Mouse (Mus musculus): ENCODE measurements at regions not wholly inside any gene's neighbourhood (a gene's known extent, or its start where the extent isn't known, plus 50 kb on each side); places are given as distances from the start of the nearest gene placed in this dataset.

DNA sequence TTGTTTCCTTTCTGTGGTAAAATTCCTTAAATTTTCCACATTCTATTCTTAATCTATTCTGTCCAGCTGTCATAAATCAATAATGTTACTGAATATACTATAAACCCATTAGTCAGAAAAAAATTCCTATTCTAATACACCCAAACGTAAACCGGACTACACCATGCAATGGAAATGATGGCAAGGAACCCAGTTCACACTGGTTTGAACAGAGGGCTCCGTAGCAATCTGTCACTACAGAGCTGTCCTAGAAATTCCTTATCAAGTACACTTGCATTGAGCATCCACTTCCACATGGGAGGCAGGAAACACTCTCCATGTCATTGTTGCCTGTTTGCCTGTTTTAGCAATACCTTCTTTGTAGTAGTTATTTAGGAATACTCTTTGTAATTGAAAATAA lies 356.2 kb upstream of the Rgma start:
- Histone ChIP-seq H3K27me3 (ENCODE audit: control insufficient read depth, insufficient read depth, low read length) (no peaks in the 10 kb centered on the region), H3K27ac (replicated peaks) (no peak overlapping the region), H3K9ac (ENCODE audit: low read length) (no peak overlapping the region), H3K9me3 (ENCODE audit: control insufficient read depth, low read length) (no peaks in the 10 kb centered on the region), H3K4me1 (replicated peaks; ENCODE audit: control insufficient read depth, insufficient read depth) (no peaks in the 10 kb centered on the region), H3K36me3 (ENCODE audit: control insufficient read depth, insufficient read depth, low read length) (no peaks in the 10 kb centered on the region), H3K4me3 (ENCODE audit: low read depth, low read length) (no peak overlapping the region), H3K4me2 (replicated peaks; ENCODE audit: low read depth) (no peak overlapping the region)
- ATAC-seq (ENCODE audit: low FRiP score, low TSS enrichment) (no peak), DNase-seq (ENCODE audit: low spot score) (no peak)
- 65% methylated on average over 3 of the region's 3 CpGs for WGBS
- no peak for TF ChIP-seq EP300 (optimal IDR thresholded peaks at IDR 0.05)
- TF ChIP-seq CTCF (IDR thresholded peaks at IDR 0.05; ENCODE audit: low read depth), result no peak

DNA sequence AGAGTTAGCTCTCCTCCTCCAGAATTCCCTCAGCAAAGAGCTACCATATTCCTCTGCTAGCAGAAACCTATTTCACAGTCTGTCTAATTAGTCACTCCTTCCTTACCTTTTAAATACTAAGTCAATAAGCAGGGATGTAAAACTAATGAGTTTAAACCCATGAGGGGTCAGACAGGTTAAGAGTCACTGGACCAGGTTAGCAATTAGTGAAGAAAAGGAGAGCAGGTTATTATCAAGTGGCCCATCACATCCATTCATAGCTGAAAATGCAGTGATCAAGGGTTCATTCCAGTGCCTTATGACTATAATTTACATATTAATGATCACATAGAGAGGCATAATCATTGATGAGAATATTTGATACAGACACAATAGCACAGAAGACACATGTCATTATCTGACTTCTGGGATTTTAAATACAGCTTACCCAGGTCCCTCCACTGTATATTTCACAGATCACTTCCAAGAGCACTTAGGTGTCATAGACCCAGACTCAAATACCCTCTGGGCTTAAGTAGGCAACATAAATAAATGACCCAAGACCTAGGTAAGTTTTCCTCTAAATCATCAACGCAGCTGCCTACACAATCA lies 355.4 kb upstream of the Rgma start:
- no peak for ATAC-seq (ENCODE audit: low FRiP score, low TSS enrichment)
- no peak overlapping the region for H3K4me2 ChIP-seq (replicated peaks; ENCODE audit: low read depth)
- WGBS, result 42% methylated on average over 1 of the region's 1 CpGs
- no peak overlapping the region for H3K27ac ChIP-seq (replicated peaks)
- H3K4me1 ChIP-seq (replicated peaks; ENCODE audit: control insufficient read depth, insufficient read depth), result no peaks in the 10 kb centered on the region
- no peak for DNase-seq (ENCODE audit: low spot score)
- no peak overlapping the region for H3K4me3 ChIP-seq (ENCODE audit: low read depth, low read length)
- H3K27me3 ChIP-seq (ENCODE audit: control insufficient read depth, insufficient read depth, low read length), result no peaks in the 10 kb centered on the region
- TF ChIP-seq CTCF (IDR thresholded peaks at IDR 0.05; ENCODE audit: low read depth) (no peak), EP300 (optimal IDR thresholded peaks at IDR 0.05) (no peak)
- no peak overlapping the region for H3K9ac ChIP-seq (ENCODE audit: low read length)
- H3K36me3 ChIP-seq (ENCODE audit: control insufficient read depth, insufficient read depth, low read length), result no peaks in the 10 kb centered on the region
- no peaks in the 10 kb centered on the region for H3K9me3 ChIP-seq (ENCODE audit: control insufficient read depth, low read length)

DNA sequence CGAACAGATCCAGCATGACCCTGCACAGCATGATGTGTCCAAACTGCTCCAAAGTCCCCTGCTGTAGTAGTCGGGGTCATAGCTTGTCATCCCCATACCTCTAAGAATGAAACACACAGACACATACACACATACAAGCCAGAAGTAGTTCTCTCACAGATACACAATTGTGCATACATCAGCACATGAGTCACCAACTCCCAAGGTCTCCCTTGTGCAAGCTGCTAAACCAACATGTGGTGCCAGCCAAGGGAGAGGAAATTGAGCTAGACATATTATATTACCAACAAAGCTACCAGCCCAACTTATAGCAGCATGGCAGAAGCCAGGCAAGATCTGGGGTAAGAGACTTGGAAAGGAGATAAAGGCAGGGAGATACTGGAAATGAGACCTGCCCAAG lies 353.5 kb upstream of the Rgma start:
- TF ChIP-seq CTCF (IDR thresholded peaks at IDR 0.05; ENCODE audit: low read depth) (no peak), EP300 (optimal IDR thresholded peaks at IDR 0.05) (no peak)
- H3K9ac ChIP-seq (ENCODE audit: low read length), result no peak overlapping the region
- H3K4me3 ChIP-seq (ENCODE audit: low read depth, low read length), result no peak overlapping the region
- H3K9me3 ChIP-seq (ENCODE audit: control insufficient read depth, low read length), result no peaks in the 10 kb centered on the region
- ATAC-seq (ENCODE audit: low FRiP score, low TSS enrichment), result no peak
- DNase-seq (ENCODE audit: low spot score), result no peak
- WGBS, result 87% methylated on average over 2 of the region's 2 CpGs
- H3K27me3 ChIP-seq (ENCODE audit: control insufficient read depth, insufficient read depth, low read length), result no peaks in the 10 kb centered on the region
- H3K4me2 ChIP-seq (replicated peaks; ENCODE audit: low read depth), result no peak overlapping the region
- no peaks in the 10 kb centered on the region for H3K36me3 ChIP-seq (ENCODE audit: control insufficient read depth, insufficient read depth, low read length)
- no peak overlapping the region for H3K27ac ChIP-seq (replicated peaks)
- H3K4me1 ChIP-seq (replicated peaks; ENCODE audit: control insufficient read depth, insufficient read depth), result no peaks in the 10 kb centered on the region

DNA sequence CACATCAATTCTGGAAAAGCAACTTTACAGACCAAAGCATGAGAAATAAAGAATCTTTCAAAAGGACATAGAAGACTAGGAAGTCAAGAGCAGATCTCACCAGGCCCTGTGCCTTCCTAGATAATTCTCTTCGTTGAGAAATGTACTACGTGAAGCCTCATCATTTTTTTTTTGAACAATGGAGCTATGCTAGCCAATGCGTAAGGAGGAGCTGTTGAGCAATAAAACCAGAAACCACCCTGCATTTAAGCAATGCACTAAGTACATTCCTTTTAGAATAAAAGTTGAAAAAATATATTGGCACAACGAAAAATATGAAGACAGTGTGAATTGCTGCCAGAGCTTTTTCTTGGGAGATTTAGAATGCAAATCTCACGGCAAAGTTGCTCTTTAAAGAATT lies 349.7 kb upstream of the Rgma start:
- Histone ChIP-seq H3K4me3 (ENCODE audit: low read depth, low read length) (no peak overlapping the region), H3K4me2 (replicated peaks; ENCODE audit: low read depth) (no peak overlapping the region), H3K27ac (replicated peaks) (no peak overlapping the region), H3K27me3 (ENCODE audit: control insufficient read depth, insufficient read depth, low read length) (no peaks in the 10 kb centered on the region), H3K9ac (ENCODE audit: low read length) (no peak overlapping the region), H3K9me3 (ENCODE audit: control insufficient read depth, low read length) (no peaks in the 10 kb centered on the region), H3K36me3 (ENCODE audit: control insufficient read depth, insufficient read depth, low read length) (no peaks in the 10 kb centered on the region), H3K4me1 (replicated peaks; ENCODE audit: control insufficient read depth, insufficient read depth) (no peaks in the 10 kb centered on the region)
- DNase-seq (ENCODE audit: low spot score) (no peak), ATAC-seq (ENCODE audit: low FRiP score, low TSS enrichment) (no peak)
- TF ChIP-seq CTCF (IDR thresholded peaks at IDR 0.05; ENCODE audit: low read depth) (peak; percentile 65), EP300 (optimal IDR thresholded peaks at IDR 0.05) (no peak)
- 35% methylated on average over 5 of the region's 5 CpGs for WGBS

DNA sequence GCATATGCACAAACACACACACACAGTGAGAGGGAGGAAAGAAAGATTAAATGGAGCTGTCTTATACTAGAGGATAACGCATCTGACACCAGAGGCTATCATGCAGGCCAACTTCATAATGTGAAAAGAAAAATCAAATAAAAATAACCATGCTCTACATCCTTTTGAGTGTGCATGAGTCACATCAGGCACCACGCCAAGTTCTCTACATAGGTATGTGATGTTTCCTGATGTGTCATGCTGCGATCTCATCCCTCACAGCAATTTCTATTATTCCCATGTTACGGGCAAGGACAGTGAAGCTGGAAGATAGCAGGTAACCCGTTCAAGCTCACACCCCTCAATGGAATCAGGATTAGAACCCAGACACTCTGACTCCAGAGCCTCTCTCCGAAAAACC lies 346.4 kb upstream of the Rgma start:
- Histone ChIP-seq H3K36me3 (ENCODE audit: control insufficient read depth, insufficient read depth, low read length) (no peaks in the 10 kb centered on the region), H3K27ac (replicated peaks) (no peak overlapping the region), H3K4me3 (ENCODE audit: low read depth, low read length) (no peak overlapping the region), H3K9me3 (ENCODE audit: control insufficient read depth, low read length) (no peaks in the 10 kb centered on the region), H3K27me3 (ENCODE audit: control insufficient read depth, insufficient read depth, low read length) (no peaks in the 10 kb centered on the region), H3K4me1 (replicated peaks; ENCODE audit: control insufficient read depth, insufficient read depth) (no peaks in the 10 kb centered on the region), H3K4me2 (replicated peaks; ENCODE audit: low read depth) (no peak overlapping the region), H3K9ac (ENCODE audit: low read length) (no peak overlapping the region)
- WGBS, result 66% methylated on average over 6 of the region's 6 CpGs
- TF ChIP-seq EP300 (optimal IDR thresholded peaks at IDR 0.05) (no peak), CTCF (IDR thresholded peaks at IDR 0.05; ENCODE audit: low read depth) (no peak)
- peak; percentile 21 for DNase-seq (ENCODE audit: low spot score)
- no peak for ATAC-seq (ENCODE audit: low FRiP score, low TSS enrichment)

DNA sequence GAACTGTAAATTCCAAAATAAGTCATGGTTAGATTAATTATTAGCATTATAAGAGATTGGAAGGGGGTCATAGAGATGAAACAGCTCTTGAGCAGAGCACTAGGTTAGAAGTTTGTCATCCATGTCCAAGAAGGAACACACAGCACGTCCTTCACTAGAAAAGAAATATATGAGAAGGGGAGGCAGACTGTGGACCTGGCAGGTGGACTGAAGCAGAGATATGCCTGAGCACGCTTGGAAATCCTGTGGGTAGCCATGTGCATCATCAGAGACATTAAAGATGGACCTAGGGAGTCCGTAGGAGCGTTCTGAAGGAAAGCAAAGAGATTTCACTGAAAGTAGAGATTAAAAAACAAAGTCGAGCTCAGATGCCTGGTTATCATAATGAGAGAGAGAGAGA lies 343.9 kb upstream of the Rgma start:
- 75% methylated on average over 5 of the region's 5 CpGs for WGBS
- DNase-seq (ENCODE audit: low spot score), result no peak
- H3K27me3 ChIP-seq (ENCODE audit: control insufficient read depth, insufficient read depth, low read length), result no peaks in the 10 kb centered on the region

More for the DNA sequence above, 343.9 kb upstream of the Rgma start:
- TF ChIP-seq CTCF (IDR thresholded peaks at IDR 0.05; ENCODE audit: low read depth), result no peak
- no peak for TF ChIP-seq EP300 (optimal IDR thresholded peaks at IDR 0.05)
- ATAC-seq (ENCODE audit: low FRiP score, low TSS enrichment), result no peak
- no peaks in the 10 kb centered on the region for H3K9me3 ChIP-seq (ENCODE audit: control insufficient read depth, low read length)
- H3K9ac ChIP-seq (ENCODE audit: low read length), result no peak overlapping the region
- no peak overlapping the region for H3K4me2 ChIP-seq (replicated peaks; ENCODE audit: low read depth)
- no peak overlapping the region for H3K27ac ChIP-seq (replicated peaks)
- H3K4me3 ChIP-seq (ENCODE audit: low read depth, low read length), result no peak overlapping the region
- no peaks in the 10 kb centered on the region for H3K4me1 ChIP-seq (replicated peaks; ENCODE audit: control insufficient read depth, insufficient read depth)
- H3K36me3 ChIP-seq (ENCODE audit: control insufficient read depth, insufficient read depth, low read length), result no peaks in the 10 kb centered on the region
